Mouse (Mus musculus): ENCODE results near the gene Map3k10. TPM values are rescaled to one million over a fixed set of nuclear protein-coding genes. Genes with fewer than 3 reads are reported as not detected.

Gene Map3k10
- polyA plus RNA-seq, 1 experiment from 2014 or later = 1.7 TPM

- TF ChIP-seq EP300 (IDR thresholded peaks at IDR 0.05; ENCODE audit: low read depth) (no peak), CTCF (IDR thresholded peaks at IDR 0.05; ENCODE audit: low read depth) (no peak)
- WGBS (ENCODE audit: insufficient replicate concordance) = 67% methylated on average over 4 of the region's 4 CpGs
- no peak for ATAC-seq
- Histone ChIP-seq H3K4me2 (ENCODE audit: low read depth, low read length) (no peak overlapping the region), H3K9ac (replicated peaks) (no peak overlapping the region), H3K4me3 (ENCODE audit: low read depth, low read length) (no peak overlapping the region), H3K27me3 (ENCODE audit: insufficient read depth, low read length) (no peaks in the 10 kb centered on the region), H3K36me3 (replicated peaks; ENCODE audit: insufficient read depth, low read length) (peaks cover 30% of the 10 kb centered on the region), H3K4me1 (ENCODE audit: insufficient read depth) (peaks cover 27% of the 10 kb centered on the region), H3K27ac (ENCODE audit: low read depth) (no peak overlapping the region), H3K9me3 (ENCODE audit: low read length) (no peaks in the 10 kb centered on the region)
- no peak for DNase-seq
These were observed 65.1 kb downstream of the Map3k10 start for GRCm38 (mm10) chr7:27609285-27609684.

GRCm38 (mm10) chr7:27608130-27608529 is 66.3 kb downstream of the Map3k10 start:
- Histone ChIP-seq H3K9ac (replicated peaks) (no peak overlapping the region), H3K9me3 (ENCODE audit: low read length) (no peaks in the 10 kb centered on the region), H3K27ac (ENCODE audit: low read depth) (peak overlapping the region; percentile 11; the same call in 1 of the 2 replicates), H3K4me2 (ENCODE audit: low read depth, low read length) (no peak overlapping the region), H3K4me3 (ENCODE audit: low read depth, low read length) (no peak overlapping the region), H3K4me1 (ENCODE audit: insufficient read depth) (peaks cover 34% of the 10 kb centered on the region), H3K36me3 (replicated peaks; ENCODE audit: insufficient read depth, low read length) (peaks cover 28% of the 10 kb centered on the region), H3K27me3 (ENCODE audit: insufficient read depth, low read length) (no peaks in the 10 kb centered on the region)
- 68% methylated on average over 3 of the region's 3 CpGs for WGBS (ENCODE audit: insufficient replicate concordance)
- TF ChIP-seq CTCF (IDR thresholded peaks at IDR 0.05; ENCODE audit: low read depth) (no peak), EP300 (IDR thresholded peaks at IDR 0.05; ENCODE audit: low read depth) (no peak)
- DNase-seq = no peak
- no peak for ATAC-seq

- H3K27ac ChIP-seq (ENCODE audit: low read depth) = peak overlapping the region; percentile 11; the same call in 1 of the 2 replicates
- H3K4me3 ChIP-seq (ENCODE audit: low read depth, low read length) = no peak overlapping the region
- ATAC-seq (no peak), DNase-seq (no peak)
- H3K4me2 ChIP-seq (ENCODE audit: low read depth, low read length) = no peak overlapping the region
- H3K9ac ChIP-seq (replicated peaks) = no peak overlapping the region
- peaks cover 24% of the 10 kb centered on the region for H3K36me3 ChIP-seq (replicated peaks; ENCODE audit: insufficient read depth, low read length)
- no peaks in the 10 kb centered on the region for H3K9me3 ChIP-seq (ENCODE audit: low read length)
- no peaks in the 10 kb centered on the region for H3K27me3 ChIP-seq (ENCODE audit: insufficient read depth, low read length)
- WGBS (ENCODE audit: insufficient replicate concordance) = 74% methylated on average over 5 of the region's 5 CpGs
- no peak for TF ChIP-seq CTCF (IDR thresholded peaks at IDR 0.05; ENCODE audit: low read depth)
- peaks cover 39% of the 10 kb centered on the region for H3K4me1 ChIP-seq (ENCODE audit: insufficient read depth)
These were observed 66.8 kb downstream of the Map3k10 start for GRCm38 (mm10) chr7:27607580-27607979.

GRCm38 (mm10) chr7:27606481-27607254 is 67.7 kb downstream of the Map3k10 start:
- no peak for ATAC-seq
- Histone ChIP-seq H3K4me1 (ENCODE audit: insufficient read depth) (peaks cover 47% of the 10 kb centered on the region), H3K36me3 (replicated peaks; ENCODE audit: insufficient read depth, low read length) (peaks cover 24% of the 10 kb centered on the region)

More at GRCm38 (mm10) chr7:27606481-27607254, 67.7 kb downstream of the Map3k10 start:
- no peak overlapping the region for H3K4me2 ChIP-seq (ENCODE audit: low read depth, low read length)
- H3K27ac ChIP-seq (ENCODE audit: low read depth) = no peak overlapping the region
- H3K4me3 ChIP-seq (ENCODE audit: low read depth, low read length) = no peak overlapping the region
- DNase-seq = no peak
- no peak for TF ChIP-seq EP300 (IDR thresholded peaks at IDR 0.05; ENCODE audit: low read depth)
- TF ChIP-seq CTCF (IDR thresholded peaks at IDR 0.05; ENCODE audit: low read depth) = no peak
- no peak overlapping the region for H3K9ac ChIP-seq (replicated peaks)
- no peaks in the 10 kb centered on the region for H3K27me3 ChIP-seq (ENCODE audit: insufficient read depth, low read length)
- no peaks in the 10 kb centered on the region for H3K9me3 ChIP-seq (ENCODE audit: low read length)
- 61% methylated on average over 10 of the region's 10 CpGs for WGBS (ENCODE audit: insufficient replicate concordance)

Other genes with a start within 250 kb of the Map3k10 start
- gene Sptbn4, start 226.9 kb downstream of the Map3k10 start, polyA plus RNA-seq (2015; fragmentation: Nextera tagmentation; extraction: Ambion mirVana) = 0.02 and 0.18 TPM in 2 replicates
- 372 and 407 TPM in 2 replicates for gene Blvrb, start 226.6 kb downstream of the Map3k10 start, polyA plus RNA-seq (2015; fragmentation: Nextera tagmentation; extraction: Ambion mirVana)
- 16.2 and 17.0 TPM in 2 replicates for gene Sertad3, start 200.8 kb downstream of the Map3k10 start, polyA plus RNA-seq (2015; fragmentation: Nextera tagmentation; extraction: Ambion mirVana)
- gene Sertad1, start 187.7 kb downstream of the Map3k10 start, polyA plus RNA-seq (2015; fragmentation: Nextera tagmentation; extraction: Ambion mirVana) = 18.3 and 18.5 TPM in 2 replicates
- 0.25 and 0.28 TPM in 2 replicates for gene Prx, start 175.3 kb downstream of the Map3k10 start, polyA plus RNA-seq (2015; fragmentation: Nextera tagmentation; extraction: Ambion mirVana)
- gene Hipk4, start 151.3 kb downstream of the Map3k10 start, polyA plus RNA-seq (2015; fragmentation: Nextera tagmentation; extraction: Ambion mirVana) = 0.04 TPM in 1 of 2 replicates, not detected in the other
- 46.5 and 49.3 TPM in 2 replicates for gene Pld3, start 121.4 kb downstream of the Map3k10 start, polyA plus RNA-seq (2015; fragmentation: Nextera tagmentation; extraction: Ambion mirVana)
- 8.6 and 9.0 TPM in 2 replicates for gene 2310022A10Rik, start 121.4 kb downstream of the Map3k10 start, polyA plus RNA-seq (2015; fragmentation: Nextera tagmentation; extraction: Ambion mirVana)
- 24.0 and 25.5 TPM in 2 replicates for gene Akt2, start 83.0 kb downstream of the Map3k10 start, polyA plus RNA-seq (2015; fragmentation: Nextera tagmentation; extraction: Ambion mirVana)
- not detected in 2 replicates for gene Ttc9b, start 20.7 kb downstream of the Map3k10 start, polyA plus RNA-seq (2015; fragmentation: Nextera tagmentation; extraction: Ambion mirVana)
- 0.46 and 0.78 TPM in 2 replicates for gene Zfp607b, start 14.7 kb upstream of the Map3k10 start, polyA plus RNA-seq (2015; fragmentation: Nextera tagmentation; extraction: Ambion mirVana)
- 3.2 and 3.9 TPM in 2 replicates for gene Zfp60, start 56.8 kb upstream of the Map3k10 start, polyA plus RNA-seq (2015; fragmentation: Nextera tagmentation; extraction: Ambion mirVana)
- 0.62 and 0.63 TPM in 2 replicates for gene Zfp626, start 132.6 kb upstream of the Map3k10 start, polyA plus RNA-seq (2015; fragmentation: Nextera tagmentation; extraction: Ambion mirVana)
- gene Zfp59, start 164.0 kb upstream of the Map3k10 start, polyA plus RNA-seq (2015; fragmentation: Nextera tagmentation; extraction: Ambion mirVana) = 0.85 and 1.3 TPM in 2 replicates
- 0.66 and 0.73 TPM in 2 replicates for gene Zfp607a, start 182.9 kb upstream of the Map3k10 start, polyA plus RNA-seq (2015; fragmentation: Nextera tagmentation; extraction: Ambion mirVana)

Measured in liver, postnatal 0 days (tissue).